Mouse (Mus musculus) layer of hippocampus, postnatal 25 days (tissue): ENCODE results near the gene Cript. TPM values are rescaled to one million over a fixed set of nuclear protein-coding genes. Genes with fewer than 3 reads are reported as not detected.
"Not testable (repeated sequence)": the region's sequence is repeated elsewhere in the genome, so short reads cannot be mapped to it uniquely, and the experiment has no call there.

Experiments
- DNase-seq, 2 experiments: peaks; one replicate each; pipeline ENCODE4 v3.0.0; 2022; ENCODE audit warnings: mixed read lengths in 2 of 2, low spot score in 1 of 2; ENCODE audit errors: extremely low spot score in 1 of 2
- total RNA-seq, 2 experiments: library from RNA; stranded (reverse); gene quantifications; 2 replicates each; pipeline ENCODE4 v1.2.3; 2021

Cript gene
- total RNA-seq, 2 experiments from 2014 or later: 58.6 to 61.3 TPM

- DNase-seq: no peak
Observed at GRCm38 (mm10) chr17:87044796-87045195, 19.4 kb downstream of the Cript start.

DNA sequence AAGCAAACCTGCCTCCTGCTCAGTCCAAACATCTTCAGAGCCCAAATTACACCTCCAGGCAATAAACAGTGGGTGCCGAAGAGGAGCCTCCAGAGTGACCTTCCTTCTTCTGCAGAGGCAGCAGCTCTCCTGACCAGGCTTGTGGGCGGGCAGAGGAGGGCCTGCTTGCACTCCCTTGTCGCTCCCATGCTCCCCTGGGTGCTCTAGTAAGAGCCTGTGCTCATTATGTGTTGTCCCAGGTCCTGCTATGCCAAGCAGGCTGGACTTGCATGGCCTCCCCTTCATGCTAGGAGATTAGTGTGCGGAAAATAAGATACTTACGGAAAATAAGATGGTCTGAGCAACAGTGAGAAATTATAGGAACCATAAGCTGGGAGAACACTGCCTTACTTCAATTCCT lies 24.3 kb downstream of the Cript start:
- no peak for DNase-seq

DNA sequence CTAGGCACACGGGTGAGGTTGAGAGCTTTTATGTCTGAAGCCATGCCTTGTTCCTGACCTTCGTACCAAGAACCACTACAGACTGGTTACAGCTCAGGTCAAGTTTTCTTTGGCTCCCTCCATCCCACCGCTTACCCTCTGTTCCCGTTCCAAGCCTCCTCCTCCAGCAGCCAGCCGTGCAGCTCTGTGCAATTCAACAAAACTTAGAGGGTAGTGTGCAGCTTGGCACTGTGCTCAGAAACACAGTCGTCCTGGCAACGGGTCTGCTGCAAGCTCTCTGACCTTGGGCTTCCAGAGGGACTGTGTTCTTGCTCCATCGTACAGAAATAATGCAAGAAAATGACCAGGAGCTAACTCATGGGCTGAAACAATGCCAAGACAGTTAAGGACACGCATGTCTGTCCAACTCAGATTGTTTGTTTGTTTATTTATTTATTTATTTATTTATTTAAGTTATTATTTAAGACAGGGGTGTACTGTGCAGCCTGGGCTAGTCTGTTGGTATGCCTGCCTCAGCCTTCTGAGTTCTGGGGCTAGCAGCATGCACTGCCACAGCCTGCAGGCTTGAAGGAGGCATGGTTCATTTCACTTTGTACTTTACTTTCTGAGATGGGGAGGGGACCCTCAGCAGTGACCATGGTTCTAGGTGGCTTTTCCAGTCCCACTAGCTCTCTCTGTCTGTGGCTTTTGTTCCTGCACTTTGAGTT lies 25.3 kb downstream of the Cript start:
- peak in 1 of 2 experiments; percentile 25 for DNase-seq

GRCm38 (mm10) chr17:87051652-87052051 lies 26.3 kb downstream of the Cript start:
- DNase-seq: no peak

DNA sequence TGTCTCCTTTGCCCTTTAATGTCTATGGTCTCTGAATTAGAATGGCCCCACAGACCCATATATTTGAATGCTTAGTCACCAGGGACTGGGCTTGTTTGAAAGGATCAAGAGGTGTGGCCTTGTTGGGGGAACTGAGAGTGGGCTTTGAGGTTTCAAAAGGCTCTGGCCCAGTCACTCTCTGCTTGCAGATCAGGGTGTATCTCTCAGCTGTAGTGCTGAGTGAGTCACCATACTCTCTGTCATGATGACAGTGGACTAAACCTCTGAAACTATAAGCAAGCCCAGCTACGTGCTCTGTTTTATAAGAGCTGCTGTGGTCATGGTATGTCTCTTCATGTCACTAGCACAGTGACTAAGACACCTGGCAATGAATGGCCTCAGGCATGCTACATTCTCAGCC lies 27.1 kb downstream of the Cript start:
- no peak for DNase-seq

DNA sequence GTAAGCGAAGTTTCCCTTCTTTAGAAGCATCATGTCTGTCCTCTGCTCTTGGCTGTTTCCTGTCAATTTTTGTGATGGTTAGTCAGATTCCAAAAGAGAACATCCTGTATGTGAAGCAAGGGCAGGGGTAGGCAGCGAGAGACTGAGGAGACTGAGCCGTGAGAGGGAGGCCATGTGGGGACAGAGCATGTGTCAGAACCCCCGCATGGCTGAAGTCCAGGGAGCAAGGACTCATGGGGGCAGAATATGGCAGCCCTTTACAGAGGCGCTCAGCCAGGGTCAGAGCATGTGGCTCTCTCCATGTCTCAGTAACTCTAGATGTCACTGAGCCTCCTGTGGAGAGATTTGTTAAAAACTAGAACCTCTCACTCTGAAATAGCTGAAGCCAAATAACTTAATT lies 28.6 kb downstream of the Cript start:
- DNase-seq: no peak

- DNase-seq: peak; percentile 29 to 38
Observed at GRCm38 (mm10) chr17:87055051-87055459, 29.7 kb downstream of the Cript start.

DNA sequence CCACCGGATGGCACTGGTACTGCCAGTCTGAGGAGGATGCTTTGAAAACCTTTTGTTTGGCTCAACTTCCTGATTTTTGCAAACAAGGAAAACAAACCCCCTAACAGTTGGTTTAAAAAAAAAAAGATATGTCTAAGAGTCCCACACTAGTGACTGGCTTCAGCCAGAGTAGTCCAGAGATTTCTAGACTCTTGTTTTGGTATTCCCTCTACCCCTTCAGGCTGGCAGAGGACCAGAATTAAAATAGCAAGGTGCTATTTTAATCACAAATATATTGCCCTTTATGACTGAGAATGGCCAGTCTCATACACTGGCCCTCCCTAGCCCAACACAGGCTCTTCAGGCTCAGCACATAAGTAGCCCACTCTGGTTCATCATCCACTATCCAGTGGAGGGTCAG lies 30.3 kb downstream of the Cript start:
- DNase-seq: no peak

- no peak for DNase-seq
Observed at GRCm38 (mm10) chr17:87056761-87057160, 31.4 kb downstream of the Cript start.

DNA sequence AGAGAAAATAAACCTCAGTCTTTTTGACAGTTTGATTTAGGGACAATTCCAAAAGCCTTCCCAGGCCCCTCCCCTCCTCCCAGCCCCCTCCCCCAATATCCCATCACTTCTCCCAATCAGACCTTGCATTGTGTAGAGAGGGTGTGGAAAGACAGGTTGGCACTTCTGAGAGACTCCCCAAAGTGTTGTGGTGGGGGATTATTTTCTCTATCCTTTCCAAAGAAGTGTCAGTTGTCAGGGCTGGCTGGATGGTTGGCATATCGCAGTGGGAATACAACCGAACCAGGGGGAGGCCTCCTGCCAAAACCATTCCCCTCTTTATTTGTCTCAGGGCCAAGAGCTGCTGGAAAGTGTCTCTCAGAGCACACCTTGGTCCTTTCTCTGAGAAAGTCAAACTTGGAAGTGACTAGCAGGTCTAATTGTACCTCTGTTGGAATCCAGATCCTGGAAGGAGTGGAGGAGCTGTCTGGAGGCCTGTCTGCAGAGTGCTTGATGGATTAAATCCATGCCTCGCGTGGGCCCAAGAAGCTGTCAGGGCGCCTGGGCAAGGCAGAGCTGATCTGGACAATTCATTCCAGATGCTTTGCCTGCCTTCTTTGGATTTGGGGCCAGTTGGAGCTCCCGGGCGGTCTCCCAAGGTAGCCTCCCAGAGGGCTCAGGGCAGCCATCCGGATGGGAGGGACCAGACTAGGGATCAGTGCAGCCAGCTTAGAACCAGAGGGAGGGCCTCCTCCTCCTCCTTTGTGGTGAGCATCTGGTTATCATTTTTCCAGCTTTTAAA lies 32.3 kb downstream of the Cript start:
- no peak for DNase-seq

DNA sequence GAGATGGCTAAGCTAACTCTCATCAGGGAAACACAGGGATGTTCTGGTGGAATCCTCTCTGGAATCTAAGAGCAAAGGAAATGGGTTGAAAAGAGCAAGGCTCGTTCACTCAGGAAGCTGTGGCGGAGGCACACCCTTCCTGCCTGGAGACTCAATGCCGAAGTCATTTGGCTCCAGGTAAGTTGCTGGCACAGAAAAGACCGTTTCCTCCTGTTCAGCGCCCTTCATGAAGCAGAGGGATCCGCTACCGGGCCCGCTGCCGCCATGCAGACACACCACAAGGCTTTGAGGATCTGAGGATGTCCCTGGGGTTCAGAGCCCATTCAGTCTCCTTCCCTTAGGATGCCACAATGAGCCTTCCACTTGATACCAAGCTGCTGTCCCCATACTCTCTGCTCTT lies 37.3 kb downstream of the Cript start:
- no peak for DNase-seq

DNA sequence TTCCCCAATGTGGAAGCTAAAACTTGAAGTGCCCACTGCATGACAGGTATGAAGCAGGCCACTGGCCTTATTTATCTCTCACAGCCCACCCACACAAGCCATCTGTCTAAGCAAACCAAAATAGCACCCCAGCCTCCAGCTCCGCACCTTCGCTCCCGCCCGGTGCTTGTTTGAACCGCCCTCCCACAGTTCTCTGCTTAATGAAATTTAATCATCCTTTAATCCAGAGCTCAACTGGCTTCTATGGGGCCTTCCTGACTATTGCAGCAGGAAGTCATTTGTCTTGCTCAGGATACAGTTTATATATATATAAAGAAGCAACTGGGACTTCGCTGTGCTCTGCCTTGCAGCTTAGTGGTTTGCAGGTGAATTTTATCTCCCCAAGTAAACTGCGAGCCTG lies 38.1 kb downstream of the Cript start:
- DNase-seq: no peak

DNA sequence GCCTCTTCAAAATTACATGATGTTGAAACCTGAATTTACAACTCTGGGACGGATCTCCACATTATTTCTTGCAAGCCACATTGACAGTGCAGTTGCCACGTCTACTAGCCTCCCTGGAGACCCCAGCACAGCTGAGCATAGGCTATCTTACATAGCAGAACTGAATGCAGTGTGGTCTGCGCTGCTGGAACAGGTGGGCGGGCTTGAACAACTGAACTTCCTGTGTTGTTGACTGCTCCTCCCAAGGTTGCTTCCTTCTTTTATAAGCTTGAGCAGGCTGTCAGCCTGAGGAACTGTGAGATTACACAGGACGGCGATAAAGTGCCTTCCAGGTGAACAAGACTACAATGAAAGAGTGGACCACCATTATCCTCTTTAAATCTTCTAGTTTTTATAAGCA lies 38.6 kb downstream of the Cript start:
- DNase-seq: no peak

GRCm38 (mm10) chr17:87068997-87069396 lies 43.6 kb downstream of the Cript start:
- DNase-seq: no peak

GRCm38 (mm10) chr17:87072183-87072582 lies 46.8 kb downstream of the Cript start:
- DNase-seq: not testable (repeated sequence)

GRCm38 (mm10) chr17:87072766-87073440 lies 47.6 kb downstream of the Cript start:
- no peak for DNase-seq

GRCm38 (mm10) chr17:87073470-87073869 lies 48.1 kb downstream of the Cript start:
- DNase-seq: no peak

DNA sequence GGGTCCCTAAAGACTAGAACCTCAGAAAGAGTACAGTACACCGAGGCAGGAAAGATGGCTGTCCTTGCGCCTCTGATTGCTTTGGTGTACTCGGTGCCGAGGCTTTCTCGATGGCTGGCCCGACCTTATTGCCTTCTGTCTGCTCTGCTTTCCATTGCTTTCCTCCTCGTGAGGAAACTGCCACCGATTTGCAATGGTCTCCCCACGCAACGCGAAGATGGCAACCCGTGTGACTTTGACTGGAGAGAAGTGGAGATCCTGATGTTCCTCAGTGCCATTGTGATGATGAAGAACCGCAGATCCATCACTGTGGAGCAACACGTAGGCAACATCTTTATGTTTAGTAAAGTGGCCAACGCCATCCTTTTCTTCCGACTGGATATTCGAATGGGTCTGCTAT lies 52.9 kb downstream of the Cript start:
- DNase-seq: not testable (repeated sequence)

DNA sequence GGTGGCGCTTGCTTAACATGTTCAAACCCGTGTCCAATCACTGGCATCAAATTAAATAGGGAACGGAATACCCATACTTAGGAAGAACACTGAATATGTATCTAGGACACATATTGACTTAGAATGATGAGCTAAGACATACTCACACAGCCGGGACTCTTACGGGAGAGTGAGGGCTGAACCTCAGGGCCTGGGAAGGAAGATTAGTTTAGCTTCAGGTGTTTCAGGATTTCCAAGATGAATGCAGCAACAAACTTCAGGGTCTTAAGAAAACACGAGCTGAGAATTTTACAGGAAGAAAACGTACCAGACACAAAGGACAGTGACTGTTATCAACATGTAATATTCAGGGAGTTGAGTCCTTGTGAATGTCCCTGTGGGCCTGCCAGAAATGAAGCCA lies 55.4 kb downstream of the Cript start:
- DNase-seq: no peak

DNA sequence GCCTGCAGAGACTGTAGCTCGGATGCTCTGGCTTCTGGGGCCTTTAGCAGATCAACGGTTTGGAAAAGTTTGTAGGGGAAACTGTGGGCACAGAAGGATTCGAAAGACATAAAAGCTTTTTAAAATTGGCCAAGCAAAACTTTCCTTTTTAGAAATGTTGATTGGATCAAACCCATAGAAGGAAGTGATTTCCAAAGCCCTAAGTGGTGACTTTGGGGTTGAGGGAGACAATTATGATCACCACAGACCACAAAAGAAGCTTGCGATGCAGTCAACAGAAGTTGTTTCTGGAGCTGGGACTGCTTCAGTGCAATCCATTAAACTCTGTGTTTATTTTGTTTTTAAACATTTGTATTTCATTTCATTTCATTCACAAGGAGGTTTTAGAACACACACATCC lies 57.2 kb downstream of the Cript start:
- DNase-seq: no peak

- DNase-seq: no peak
Observed at GRCm38 (mm10) chr17:87083671-87084070, 58.3 kb downstream of the Cript start.
